8 mouse cellular contexts compared by ENCODE assay signal in the genomic region with DNA sequence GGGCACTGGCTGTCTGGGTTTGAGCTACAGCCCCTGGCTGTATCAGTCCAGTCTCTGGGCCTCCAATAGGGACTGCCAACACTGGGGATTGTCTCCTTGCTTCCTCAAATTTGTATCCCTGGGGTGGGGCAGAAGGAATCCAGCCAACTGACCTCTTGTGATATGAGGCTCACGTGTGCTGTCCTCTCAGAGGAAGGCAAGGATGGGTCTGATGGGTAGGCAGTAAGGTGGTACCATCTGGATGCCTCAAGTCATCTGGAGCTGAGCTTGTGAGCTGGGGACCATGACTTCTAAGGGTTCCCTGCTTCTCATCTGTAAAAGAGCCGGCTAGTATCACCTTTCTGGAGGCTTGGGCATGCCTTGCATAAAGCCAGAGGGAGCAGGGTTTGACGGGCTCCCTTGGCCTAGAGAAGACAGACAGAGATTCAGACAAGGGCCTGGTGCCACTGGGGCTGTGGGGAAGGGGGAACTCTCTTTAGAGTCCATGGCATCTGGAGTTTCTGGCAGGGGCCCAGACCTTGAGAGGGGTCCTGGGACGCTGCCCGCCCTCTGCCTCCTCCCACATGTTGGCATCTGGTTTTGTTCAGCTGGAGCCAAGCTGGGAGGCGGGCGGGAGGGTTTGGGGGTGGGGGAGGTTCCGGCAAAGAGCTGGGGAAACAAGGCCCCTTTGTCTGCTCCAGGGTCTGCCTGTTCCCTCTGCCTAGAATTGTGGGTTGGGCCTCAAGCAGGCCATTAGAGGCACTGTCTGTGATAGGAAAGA. TPM values are rescaled to one million over a fixed set of nuclear protein-coding genes. Genes with fewer than 3 reads are reported as not detected.
DNase-seq lines count a peak whose midpoint lies in the region; ATAC-seq and TF ChIP-seq lines count a peak whose summit lies in the region.

No protein-coding gene starts in this region.

- peaks cover 41% of the 10 kb centered on the region for H3K4me1 ChIP-seq in heart, embryonic 12.5 days (replicated peaks)
- peaks cover 7% of the 10 kb centered on the region for H3K4me1 ChIP-seq in heart, adult 2 months (ENCODE audit: control insufficient read depth, insufficient read depth, low read length)
- peaks cover 46% of the 10 kb centered on the region for H3K4me1 ChIP-seq in embryonic facial prominence, embryonic 10.5 days

- H3K36me3 ChIP-seq in heart, embryonic 12.5 days: no peaks in the 10 kb centered on the region
- no peaks in the 10 kb centered on the region for H3K36me3 ChIP-seq in heart, adult 2 months (ENCODE audit: control insufficient read depth, insufficient read depth, low read length)
- no peaks in the 10 kb centered on the region for H3K36me3 ChIP-seq in embryonic facial prominence, embryonic 10.5 days (replicated peaks)

- H3K4me3 ChIP-seq in heart, embryonic 12.5 days: no peak overlapping the region
- no peak overlapping the region for H3K4me3 ChIP-seq in heart, adult 2 months
- H3K4me3 ChIP-seq in embryonic facial prominence, embryonic 10.5 days: no peak overlapping the region

- intact Hi-C loops in heart, adult 2 months (cut with DNase I): no loop called here
- intact Hi-C loops in left cerebral cortex, postnatal 25 days (cut with DNase I): no loop called here

- H3K27me3 ChIP-seq in heart, embryonic 12.5 days (replicated peaks): peaks cover 25% of the 10 kb centered on the region
- no peaks in the 10 kb centered on the region for H3K27me3 ChIP-seq in heart, adult 2 months (ENCODE audit: control insufficient read depth, insufficient read depth, low read length)
- H3K27me3 ChIP-seq in embryonic facial prominence, embryonic 10.5 days (replicated peaks; ENCODE audit: low read depth, poor library complexity, severe bottlenecking): peaks cover 9% of the 10 kb centered on the region; the same call in 1 of the 2 replicates

- no peaks in the 10 kb centered on the region for H3K9me3 ChIP-seq in heart, embryonic 12.5 days (replicated peaks)
- no peaks in the 10 kb centered on the region for H3K9me3 ChIP-seq in embryonic facial prominence, embryonic 10.5 days

- WGBS in heart, embryonic 12.5 days: 33% methylated on average over 8 of the region's 8 CpGs
- 59% methylated on average over 8 of the region's 8 CpGs for WGBS in heart, adult 2 months
- 19% methylated on average over 8 of the region's 8 CpGs for WGBS in embryonic facial prominence, embryonic 10.5 days

- no peaks in the 10 kb centered on the region for H3K79me2 ChIP-seq in heart, adult 2 months (replicated peaks; ENCODE audit: control insufficient read depth, insufficient read depth, low read length)

- TF ChIP-seq POLR2A in heart, adult 2 months (IDR thresholded peaks at IDR 0.05; ENCODE audit: insufficient read depth, low read depth, low read length): no peak

- ATAC-seq in heart, embryonic 12.5 days (ENCODE audit: insufficient number of reproducible peaks, low FRiP score): peak; percentile 41; the same call in 1 of the 2 replicates
- ATAC-seq in erythroblast, adult 5-6 weeks (replicated peaks; ENCODE audit: low FRiP score, poor library complexity, severe bottlenecking): no peak

- H3K27ac ChIP-seq in heart, embryonic 12.5 days (ENCODE audit: poor library complexity, severe bottlenecking): peak overlapping the region; percentile 72
- no peak overlapping the region for H3K27ac ChIP-seq in heart, adult 2 months
- H3K27ac ChIP-seq in embryonic facial prominence, embryonic 10.5 days (replicated peaks): peak overlapping the region; percentile 90

- TF ChIP-seq CTCF in heart, adult 2 months (IDR thresholded peaks at IDR 0.05): no peak

- H3K4me2 ChIP-seq in heart, embryonic 12.5 days: no peak overlapping the region

- no peak overlapping the region for H3K9ac ChIP-seq in heart, embryonic 12.5 days
- no peak overlapping the region for H3K9ac ChIP-seq in heart, adult 2 months (ENCODE audit: low read depth, low read length)

- no peak for DNase-seq in heart, adult 2 months
- DNase-seq in embryonic facial prominence, embryonic 10.5 days (ENCODE audit: low spot score): peak; percentile 91
- peak; percentile 80 for DNase-seq in heart, postnatal 4 days
- peak; percentile 58 to 68 for DNase-seq in left cerebral cortex, postnatal 25 days (ENCODE audit: low spot score in 2 of 2)
- DNase-seq in right cerebral cortex, adult 18-20 months: peak; percentile 70
- DNase-seq in urinary bladder, adult 18-20 months (ENCODE audit: low spot score in 2 of 2): no peak

- no peak for TF ChIP-seq EP300 in heart, adult 2 months (IDR thresholded peaks at IDR 0.05; ENCODE audit: insufficient read depth, low read depth, low read length)

RNA-seq across cellular contexts. Expression of a gene that starts 11.6 kb away (rescaled TPM):
- polyA plus RNA-seq in heart, embryonic 12.5 days (2016; fragmentation: Nextera tagmentation; extraction: Ambion mirVana): 210 and 213 TPM in 2 replicates
- total RNA-seq in heart, adult 2 months (2021): 10 to 100 TPM; 55.8 to 56.9 TPM
- 117 and 153 TPM in 2 replicates for polyA plus RNA-seq in heart, adult 2 months (2012; rRNA removed)
- polyA plus RNA-seq in embryonic facial prominence, embryonic 10.5 days (2016; fragmentation: Nextera tagmentation; extraction: Ambion mirVana): 56.6 and 69.0 TPM in 2 replicates
- total RNA-seq in heart, postnatal 4 days (2021): 100 to 1,000 TPM; 172 to 182 TPM
- total RNA-seq in left cerebral cortex, postnatal 25 days (2021): 1 to 10 TPM; 3.9 to 6.5 TPM
- not detected in 2 replicates for total RNA-seq in erythroblast, adult 5-6 weeks (2015; ENCODE audit: low replicate concordance)
- not detected in 2 replicates for total RNA-seq in erythroblast, adult 5-6 weeks (2017; ENCODE audit: low replicate concordance)

RNA-seq across cellular contexts. Expression of a gene that starts 44.1 kb away (rescaled TPM):
- 8.8 and 9.0 TPM in 2 replicates for polyA plus RNA-seq in heart, embryonic 12.5 days (2016; fragmentation: Nextera tagmentation; extraction: Ambion mirVana)
- total RNA-seq in heart, adult 2 months (2021): 10 to 100 TPM; 17.4 to 18.4 TPM
- polyA plus RNA-seq in heart, adult 2 months (2012; rRNA removed): 22.7 and 28.4 TPM in 2 replicates
- polyA plus RNA-seq in embryonic facial prominence, embryonic 10.5 days (2016; fragmentation: Nextera tagmentation; extraction: Ambion mirVana): 8.6 and 9.8 TPM in 2 replicates
- 10 to 100 TPM; 11.4 to 12.5 TPM for total RNA-seq in heart, postnatal 4 days (2021)
- 100 to 1,000 TPM; 158 to 161 TPM for total RNA-seq in left cerebral cortex, postnatal 25 days (2021)
- total RNA-seq in erythroblast, adult 5-6 weeks (2015; ENCODE audit: low replicate concordance): 3.8 TPM in 1 of 2 replicates, not detected in the other
- total RNA-seq in erythroblast, adult 5-6 weeks (2017; ENCODE audit: low replicate concordance): 0.84 and 1.8 TPM in 2 replicates

Comparison
In these comparisons a context has a peak if more than half of its experiments do, and no peak if none do; other contexts are left out.
1. DNase-seq: peak in embryonic facial prominence, embryonic 10.5 days (single experiment), heart, postnatal 4 days (single experiment), left cerebral cortex, postnatal 25 days (2 of 2) and right cerebral cortex, adult 18-20 months (single experiment); none in heart, adult 2 months (0 of 2) and urinary bladder, adult 18-20 months (0 of 2).
2. RNA of a gene that starts 11.6 kb away (total RNA-seq): 172 to 182 TPM in heart, postnatal 4 days and 55.8 to 56.9 TPM in heart, adult 2 months; 3.9 to 6.5 TPM in left cerebral cortex, postnatal 25 days and not detected in erythroblast, adult 5-6 weeks; every median in the first group is over 4 times any median in the second.
3. RNA of a gene that starts 44.1 kb away (total RNA-seq): 158 to 161 TPM in left cerebral cortex, postnatal 25 days; 17.4 to 18.4 TPM in heart, adult 2 months, 11.4 to 12.5 TPM in heart, postnatal 4 days and 0.84 to 3.8 TPM in erythroblast, adult 5-6 weeks; every median in the first group is over 4 times any median in the second.